Mouse (Mus musculus): ENCODE measurements around the gene Pithd1.

Gene Pithd1

GRCm38 (mm10) chr4:135928376-135928775 lies 58.7 kb downstream of the Pithd1 start:
- DNase-seq (ENCODE audit: low spot score in 2 of 2) = no peak

GRCm38 (mm10) chr4:135926861-135927260 lies 60.2 kb downstream of the Pithd1 start:
- no peak for DNase-seq (ENCODE audit: low spot score in 2 of 2)

DNA sequence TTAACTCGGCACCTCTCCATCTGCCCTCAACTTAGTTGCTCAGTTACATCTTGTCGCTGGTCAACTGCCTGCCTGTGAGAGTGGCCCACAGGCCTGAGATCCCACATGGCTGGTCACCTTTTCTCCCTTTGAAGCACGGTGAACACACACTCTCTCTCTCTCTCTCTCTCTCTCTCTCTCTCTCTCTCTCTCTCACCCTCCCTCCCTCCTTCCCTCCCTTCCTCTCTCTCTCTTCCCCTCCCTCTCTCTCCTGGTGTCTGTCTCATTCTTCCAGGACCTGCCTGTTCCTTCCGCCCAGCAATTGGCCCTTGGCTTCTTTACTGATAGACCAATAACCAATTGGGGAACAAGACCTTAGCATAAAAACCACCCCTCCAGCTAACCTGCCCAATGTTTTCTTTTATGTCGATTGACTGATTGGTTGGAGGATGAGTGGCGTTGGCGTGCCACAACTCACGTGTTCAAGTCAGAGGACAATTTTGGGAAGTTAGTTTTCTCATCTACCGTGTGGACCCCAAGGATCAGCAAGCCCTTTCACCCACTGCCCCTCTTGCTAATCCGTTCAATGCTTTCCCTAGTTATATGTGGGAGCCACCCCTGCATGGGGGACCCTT lies 60.8 kb downstream of the Pithd1 start:
- DNase-seq (ENCODE audit: low spot score in 2 of 2) = no peak
